Mouse (Mus musculus) heart, embryonic 12.5 days (tissue): Measurements from ENCODE around the gene Cfap36. TPM values are rescaled to one million over a fixed set of nuclear protein-coding genes. Genes with fewer than 3 reads are reported as not detected.
A peak's percentile ranks its signal among the peaks of the same experiment; 100 is the strongest.

ENCODE experiments used
- ATAC-seq: fragments of 200-750 bp; cut with Nextera tagmentation; 2 replicates; pipeline ENCODE4 v1.8.0; 2017; ENCODE audit warnings: moderate TSS enrichment, moderate library complexity; ENCODE audit not compliant: insufficient number of reproducible peaks, low FRiP score
- H3K27ac ChIP-seq: fragments of 300-500 bp; sonication (generic); 2 replicates; pipeline ENCODE4 v1.5.1; 2016; ENCODE audit warnings: mild to moderate bottlenecking, moderate library complexity; ENCODE audit not compliant: poor library complexity, severe bottlenecking
- H3K27me3 ChIP-seq: fragments of 300-500 bp; sonication (generic); replicated peaks from 2 replicates; pipeline ENCODE4 v1.6.1; 2016; ENCODE audit warnings: mild to moderate bottlenecking, moderate library complexity
- H3K36me3 ChIP-seq: fragments of 300-500 bp; sonication (generic); 2 replicates; pipeline ENCODE4 v1.6.1; 2016; ENCODE audit warnings: mild to moderate bottlenecking, moderate library complexity
- H3K4me1 ChIP-seq: fragments of 300-500 bp; sonication (generic); replicated peaks from 2 replicates; pipeline ENCODE4 v1.6.1; 2016; ENCODE audit warnings: mild to moderate bottlenecking
- H3K4me2 ChIP-seq: fragments of 300-500 bp; sonication (generic); 2 replicates; pipeline ENCODE4 v1.6.1; 2016; ENCODE audit warnings: mild to moderate bottlenecking, moderate library complexity
- H3K4me3 ChIP-seq: fragments of 300-500 bp; sonication (generic); 2 replicates; pipeline ENCODE4 v1.5.1; 2016; ENCODE audit warnings: mild to moderate bottlenecking
- H3K9ac ChIP-seq: fragments of 300-500 bp; sonication (generic); 2 replicates; pipeline ENCODE4 v1.6.1; 2016; ENCODE audit warnings: mild to moderate bottlenecking, moderate library complexity
- H3K9me3 ChIP-seq: fragments of 300-500 bp; sonication (generic); replicated peaks from 2 replicates; pipeline ENCODE4 v1.6.1; 2016; ENCODE audit warnings: mild to moderate bottlenecking, moderate library complexity
- WGBS: fragments of 180-500 bp; shearing (Covaris S2); methylation state at CpG from one replicate; pipeline ENCODE4 v1.1.7; 2016; 5-methylcytosine and 5-hydroxymethylcytosine counted together
- polyA plus RNA-seq: library from polyadenylated mRNA; unstranded; fragments of >200 nt; fragmentation: Nextera tagmentation; extraction: Ambion mirVana; gene quantifications from 2 replicates; pipeline ENCODE4 v1.2.1, GENCODE M21; 2016

Gene Cfap36
- polyA plus RNA-seq, 1 experiment from 2014 or later: 52.7 TPM

GRCm38 (mm10) chr11:29181751-29182150 is 65.5 kb downstream of the Cfap36 start:
- no peak overlapping the region for H3K4me3 ChIP-seq
- ATAC-seq: no peak
- no peaks in the 10 kb centered on the region for H3K27me3 ChIP-seq
- 0 out of 2 replicates have a peak overlapping the region, but pooled peaks have one; percentile 4 for H3K4me2 ChIP-seq
- H3K27ac ChIP-seq: peak overlapping the region; percentile 54; the same call in 1 of the 2 replicates
- no peak overlapping the region for H3K9ac ChIP-seq
- H3K36me3 ChIP-seq: peaks cover 39% of the 10 kb centered on the region
- peaks cover 9% of the 10 kb centered on the region for H3K4me1 ChIP-seq
- no peaks in the 10 kb centered on the region for H3K9me3 ChIP-seq
- 59% methylated on average over 5 of the region's 5 CpGs for WGBS

- no peak overlapping the region for H3K9ac ChIP-seq
- no peak for ATAC-seq
- WGBS: 85% methylated on average over 3 of the region's 3 CpGs
These were observed 66.6 kb downstream of the Cfap36 start for GRCm38 (mm10) chr11:29180657-29181056.

GRCm38 (mm10) chr11:29179319-29179718 is 67.9 kb downstream of the Cfap36 start:
- Histone ChIP-seq H3K27ac (no peak overlapping the region), H3K36me3 (peaks cover 16% of the 10 kb centered on the region), H3K9ac (no peak overlapping the region), H3K9me3 (no peaks in the 10 kb centered on the region), H3K4me2 (no peak overlapping the region), H3K27me3 (no peaks in the 10 kb centered on the region), H3K4me3 (no peak overlapping the region), H3K4me1 (peaks cover 9% of the 10 kb centered on the region)
- no peak for ATAC-seq
- 96% methylated on average over 1 of the region's 1 CpGs for WGBS

More at GRCm38 (mm10) chr11:29180657-29181056, 66.6 kb downstream of the Cfap36 start:
- Histone ChIP-seq H3K27ac (no peak overlapping the region), H3K36me3 (peaks cover 28% of the 10 kb centered on the region), H3K4me3 (no peak overlapping the region), H3K4me2 (no peak overlapping the region), H3K4me1 (peaks cover 9% of the 10 kb centered on the region), H3K27me3 (no peaks in the 10 kb centered on the region), H3K9me3 (no peaks in the 10 kb centered on the region)

GRCm38 (mm10) chr11:29173706-29174436 is 73.3 kb downstream of the Cfap36 start:
- Histone ChIP-seq H3K36me3 (peaks cover 5% of the 10 kb centered on the region; the same call in 1 of the 2 replicates), H3K4me2 (peak overlapping the region; percentile 78), H3K9ac (peak overlapping the region; percentile 95), H3K4me3 (peak overlapping the region; percentile 94), H3K4me1 (peaks cover 8% of the 10 kb centered on the region), H3K9me3 (no peaks in the 10 kb centered on the region), H3K27me3 (no peaks in the 10 kb centered on the region), H3K27ac (peak overlapping the region; percentile 93)
- 5% methylated on average over 13 of the region's 13 CpGs for WGBS
- no peak; the same call in 1 of the 2 replicates for ATAC-seq

GRCm38 (mm10) chr11:29173125-29173631 is 74.0 kb downstream of the Cfap36 start:
- H3K4me2 ChIP-seq: peak overlapping the region; percentile 78
- no peaks in the 10 kb centered on the region for H3K36me3 ChIP-seq
- WGBS: under 1% methylated on average over 38 of the region's 38 CpGs

GRCm38 (mm10) chr11:29172563-29173124 is 74.6 kb downstream of the Cfap36 start, which contains the start of gene Ppp4r3b:
TSS of gene Ppp4r3b (plus strand) at chr11:29172890.
- WGBS: under 1% methylated on average over 50 of the region's 50 CpGs
- Histone ChIP-seq H3K27ac (peak within 1 kb of the TSS; percentile 93), H3K9ac (peak within 1 kb of the TSS; percentile 95)

More at GRCm38 (mm10) chr11:29173125-29173631, 74.0 kb downstream of the Cfap36 start:
- Histone ChIP-seq H3K27ac (peak overlapping the region; percentile 93), H3K9me3 (no peaks in the 10 kb centered on the region), H3K9ac (peak overlapping the region; percentile 95), H3K4me3 (peak overlapping the region; percentile 94), H3K4me1 (peaks cover 8% of the 10 kb centered on the region), H3K27me3 (no peaks in the 10 kb centered on the region)
- peak; percentile 84 for ATAC-seq

GRCm38 (mm10) chr11:29171959-29172391 is 75.2 kb downstream of the Cfap36 start:
- under 1% methylated on average over 34 of the region's 34 CpGs for WGBS
- peak overlapping the region; percentile 79 for H3K9ac ChIP-seq
- H3K9me3 ChIP-seq: no peaks in the 10 kb centered on the region
- peak overlapping the region; percentile 63 for H3K27ac ChIP-seq
- peak overlapping the region; percentile 94 for H3K4me3 ChIP-seq
- H3K4me1 ChIP-seq: peaks cover 8% of the 10 kb centered on the region
- ATAC-seq: peak; percentile 9; the same call in 1 of the 2 replicates
- no peaks in the 10 kb centered on the region for H3K36me3 ChIP-seq
- H3K27me3 ChIP-seq: no peaks in the 10 kb centered on the region
- H3K4me2 ChIP-seq: peak overlapping the region; percentile 82

More at GRCm38 (mm10) chr11:29172563-29173124, 74.6 kb downstream of the Cfap36 start, which contains the start of gene Ppp4r3b:
- H3K27me3 ChIP-seq: no peaks in the 10 kb centered on the region
- H3K4me1 ChIP-seq: peaks cover 8% of the 10 kb centered on the region
- no peaks in the 10 kb centered on the region for H3K9me3 ChIP-seq
- peak within 1 kb of the TSS; percentile 82 for H3K4me2 ChIP-seq
- H3K36me3 ChIP-seq: no peaks in the 10 kb centered on the region
- peak within 1 kb of the TSS; percentile 94 for H3K4me3 ChIP-seq
- ATAC-seq: peak; percentile 98

Other genes starting within 250 kb of the Cfap36 start
- gene Pnpt1, start 116.7 kb downstream of the Cfap36 start, polyA plus RNA-seq: 47.7 and 48.2 TPM in 2 replicates
- 47.8 and 49.1 TPM in 2 replicates for gene Ppp4r3b, start 74.5 kb downstream of the Cfap36 start, polyA plus RNA-seq
- gene Ccdc88a, start 126.2 kb upstream of the Cfap36 start, polyA plus RNA-seq: 31.4 and 32.0 TPM in 2 replicates